Mouse (Mus musculus): Measurements from ENCODE around the gene Itpkc. TPM values are rescaled to one million over a fixed set of nuclear protein-coding genes. Genes with fewer than 3 reads are reported as not detected.

Gene Itpkc
- polyA plus RNA-seq, 1 experiment, result 12.4 TPM

- no peak for DNase-seq
- no peak overlapping the region for H3K4me3 ChIP-seq (replicated peaks; ENCODE audit: insufficient read depth, low read depth, low read length)
- no peaks in the 10 kb centered on the region for H3K27me3 ChIP-seq (ENCODE audit: control insufficient read depth, insufficient read depth, low read length)
- no peak for TF ChIP-seq CTCF (IDR thresholded peaks at IDR 0.05; ENCODE audit: borderline replicate concordance, insufficient read depth, low read depth, low read length)
- no peak for TF ChIP-seq POLR2A (IDR thresholded peaks at IDR 0.05; ENCODE audit: borderline replicate concordance, insufficient read depth, low read length)
- no peak overlapping the region for H3K27ac ChIP-seq (ENCODE audit: insufficient read depth, low read length)
- H3K4me1 ChIP-seq (ENCODE audit: control insufficient read depth, insufficient read depth, low read length), result peaks cover 2% of the 10 kb centered on the region; the same call in 1 of the 2 replicates
Observed at GRCm38 (mm10) chr7:27198355-27198754, 30.1 kb downstream of the Itpkc start.

DNA sequence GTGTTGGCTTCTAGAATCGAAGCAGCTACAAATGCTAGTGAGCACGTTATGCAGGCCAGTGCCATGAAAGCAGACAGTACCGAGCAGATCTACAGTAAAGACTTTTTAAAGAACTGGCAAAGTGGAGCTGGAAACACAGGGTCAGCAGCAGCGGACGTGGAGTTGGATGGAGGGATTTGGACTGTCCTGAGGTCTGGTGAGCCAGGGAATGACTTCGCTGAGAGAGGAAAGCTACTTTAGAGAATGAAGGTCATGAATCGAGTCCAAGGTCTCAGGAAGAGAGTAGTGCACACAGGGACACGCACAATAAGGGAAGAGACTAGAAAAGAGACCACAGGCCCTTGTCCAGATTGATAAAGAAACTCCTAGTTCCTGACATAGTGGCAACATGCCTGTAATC is 30.8 kb downstream of the Itpkc start:
- Histone ChIP-seq H3K27ac (ENCODE audit: insufficient read depth, low read length) (no peak overlapping the region), H3K4me1 (ENCODE audit: control insufficient read depth, insufficient read depth, low read length) (no peaks in the 10 kb centered on the region; the same call in 1 of the 2 replicates), H3K27me3 (ENCODE audit: control insufficient read depth, insufficient read depth, low read length) (no peaks in the 10 kb centered on the region), H3K4me3 (replicated peaks; ENCODE audit: insufficient read depth, low read depth, low read length) (no peak overlapping the region)
- DNase-seq, result no peak
- TF ChIP-seq POLR2A (IDR thresholded peaks at IDR 0.05; ENCODE audit: borderline replicate concordance, insufficient read depth, low read length) (no peak), CTCF (IDR thresholded peaks at IDR 0.05; ENCODE audit: borderline replicate concordance, insufficient read depth, low read depth, low read length) (no peak)
- 92% methylated on average over 8 of the region's 8 CpGs for WGBS

DNA sequence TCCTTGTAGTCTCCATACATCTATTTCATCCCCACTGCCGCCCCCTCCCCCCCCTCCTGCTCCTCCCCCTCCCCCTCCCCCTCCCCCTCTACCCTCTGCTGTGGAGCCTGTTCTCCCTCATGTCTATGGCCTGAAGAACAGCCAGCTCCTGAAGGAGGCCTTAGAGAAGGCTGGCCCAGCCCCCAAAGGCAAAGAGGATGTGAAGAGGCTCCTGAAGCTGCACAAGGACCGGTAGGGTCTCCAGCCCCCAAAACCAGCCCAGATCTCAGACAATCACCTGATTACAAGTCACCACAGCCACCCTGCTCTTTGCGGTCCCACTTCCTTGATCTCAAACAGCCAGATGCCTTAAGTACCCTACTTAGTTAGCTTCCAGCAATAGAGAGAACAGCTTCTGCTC is 31.3 kb downstream of the Itpkc start:
- TF ChIP-seq CTCF (IDR thresholded peaks at IDR 0.05; ENCODE audit: borderline replicate concordance, insufficient read depth, low read depth, low read length) (no peak), POLR2A (IDR thresholded peaks at IDR 0.05; ENCODE audit: borderline replicate concordance, insufficient read depth, low read length) (no peak)
- no peaks in the 10 kb centered on the region for H3K27me3 ChIP-seq (ENCODE audit: control insufficient read depth, insufficient read depth, low read length)
- no peaks in the 10 kb centered on the region; the same call in 1 of the 2 replicates for H3K4me1 ChIP-seq (ENCODE audit: control insufficient read depth, insufficient read depth, low read length)
- no peak for DNase-seq
- H3K4me3 ChIP-seq (replicated peaks; ENCODE audit: insufficient read depth, low read depth, low read length), result no peak overlapping the region
- no peak overlapping the region for H3K27ac ChIP-seq (ENCODE audit: insufficient read depth, low read length)
- whole genome bisulfite sequencing, result 83% methylated on average over 3 of the region's 3 CpGs

GRCm38 (mm10) chr7:27195681-27196611 is 32.5 kb downstream of the Itpkc start, which contains the start of the genes BC024978 and Snrpa:
Gene BC024978, plus strand, starts transcription at chr7:27195781.
Gene Snrpa, minus strand, starts transcription at chr7:27196271.
- peak; percentile 94 to 100 for DNase-seq
- 1% methylated on average over 64 of the region's 64 CpGs for WGBS
- peak within 1 kb of the TSS; percentile 85 for H3K27ac ChIP-seq (ENCODE audit: insufficient read depth, low read length)
- no peaks in the 10 kb centered on the region; the same call in 1 of the 2 replicates for H3K4me1 ChIP-seq (ENCODE audit: control insufficient read depth, insufficient read depth, low read length)
- H3K4me3 ChIP-seq (replicated peaks; ENCODE audit: insufficient read depth, low read depth, low read length), result peak within 1 kb of the TSS; percentile 86
- TF ChIP-seq CTCF (IDR thresholded peaks at IDR 0.05; ENCODE audit: borderline replicate concordance, insufficient read depth, low read depth, low read length), result no peak
- peak; percentile 45; the same call in 1 of the 2 replicates for TF ChIP-seq POLR2A (IDR thresholded peaks at IDR 0.05; ENCODE audit: borderline replicate concordance, insufficient read depth, low read length)
- no peaks in the 10 kb centered on the region for H3K27me3 ChIP-seq (ENCODE audit: control insufficient read depth, insufficient read depth, low read length)

GRCm38 (mm10) chr7:27193731-27194130 is 34.7 kb downstream of the Itpkc start:
- Histone ChIP-seq H3K4me1 (ENCODE audit: control insufficient read depth, insufficient read depth, low read length) (no peaks in the 10 kb centered on the region; the same call in 1 of the 2 replicates), H3K4me3 (replicated peaks; ENCODE audit: insufficient read depth, low read depth, low read length) (no peak overlapping the region), H3K27ac (ENCODE audit: insufficient read depth, low read length) (no peak overlapping the region), H3K27me3 (ENCODE audit: control insufficient read depth, insufficient read depth, low read length) (no peaks in the 10 kb centered on the region)
- WGBS, result 69% methylated on average over 4 of the region's 4 CpGs
- DNase-seq, result no peak
- no peak for TF ChIP-seq CTCF (IDR thresholded peaks at IDR 0.05; ENCODE audit: borderline replicate concordance, insufficient read depth, low read depth, low read length)
- no peak for TF ChIP-seq POLR2A (IDR thresholded peaks at IDR 0.05; ENCODE audit: borderline replicate concordance, insufficient read depth, low read length)

- DNase-seq, result no peak
- Histone ChIP-seq H3K27ac (ENCODE audit: insufficient read depth, low read length) (no peak overlapping the region), H3K4me1 (ENCODE audit: control insufficient read depth, insufficient read depth, low read length) (no peaks in the 10 kb centered on the region; the same call in 1 of the 2 replicates), H3K27me3 (ENCODE audit: control insufficient read depth, insufficient read depth, low read length) (no peaks in the 10 kb centered on the region), H3K4me3 (replicated peaks; ENCODE audit: insufficient read depth, low read depth, low read length) (no peak overlapping the region)
- WGBS, result 92% methylated on average over 5 of the region's 5 CpGs
- no peak for TF ChIP-seq CTCF (IDR thresholded peaks at IDR 0.05; ENCODE audit: borderline replicate concordance, insufficient read depth, low read depth, low read length)
- no peak for TF ChIP-seq POLR2A (IDR thresholded peaks at IDR 0.05; ENCODE audit: borderline replicate concordance, insufficient read depth, low read length)
Observed at GRCm38 (mm10) chr7:27192434-27192833, 36.0 kb downstream of the Itpkc start.

- Histone ChIP-seq H3K27me3 (ENCODE audit: control insufficient read depth, insufficient read depth, low read length) (no peaks in the 10 kb centered on the region), H3K27ac (ENCODE audit: insufficient read depth, low read length) (no peak overlapping the region), H3K4me1 (ENCODE audit: control insufficient read depth, insufficient read depth, low read length) (no peaks in the 10 kb centered on the region), H3K4me3 (replicated peaks; ENCODE audit: insufficient read depth, low read depth, low read length) (no peak overlapping the region)
- TF ChIP-seq CTCF (IDR thresholded peaks at IDR 0.05; ENCODE audit: borderline replicate concordance, insufficient read depth, low read depth, low read length), result peak; percentile 21; the same call in 1 of the 2 replicates
- no peak for TF ChIP-seq POLR2A (IDR thresholded peaks at IDR 0.05; ENCODE audit: borderline replicate concordance, insufficient read depth, low read length)
- DNase-seq, result no peak
- WGBS, result 44% methylated on average over 10 of the region's 10 CpGs
Observed at GRCm38 (mm10) chr7:27189271-27189931, 39.1 kb downstream of the Itpkc start.
